Mouse (Mus musculus) embryonic facial prominence, embryonic 12.5 days (tissue): ENCODE results near the gene Dlg1. TPM values are rescaled to one million over a fixed set of nuclear protein-coding genes. Genes with fewer than 3 reads are reported as not detected.
A peak's percentile ranks its signal among the peaks of the same experiment; 100 is the strongest.

ENCODE experiments used
- ATAC-seq: fragments of 200-750 bp; cut with Nextera tagmentation; 2 replicates; pipeline ENCODE4 v1.8.0; 2017; ENCODE audit not compliant: insufficient number of reproducible peaks, insufficient read depth, low FRiP score, low TSS enrichment
- H3K27ac ChIP-seq: fragments of 300-500 bp; sonication (generic); 2 replicates; pipeline ENCODE4 v1.5.1; 2016; ENCODE audit warnings: mild to moderate bottlenecking
- H3K27me3 ChIP-seq: fragments of 300-500 bp; sonication (generic); 2 replicates; pipeline ENCODE4 v1.6.1; 2016; ENCODE audit warnings: mild to moderate bottlenecking, moderate library complexity
- H3K36me3 ChIP-seq: fragments of 300-500 bp; sonication (generic); 2 replicates; pipeline ENCODE4 v1.6.1; 2016; ENCODE audit warnings: mild to moderate bottlenecking
- H3K4me1 ChIP-seq: fragments of 300-500 bp; sonication (generic); 2 replicates; pipeline ENCODE4 v1.6.1; 2016
- H3K4me2 ChIP-seq: fragments of 300-500 bp; sonication (generic); replicated peaks from 2 replicates; pipeline ENCODE4 v1.6.1; 2016; ENCODE audit warnings: mild to moderate bottlenecking, moderate library complexity
- H3K4me3 ChIP-seq: fragments of 300-500 bp; sonication (generic); 2 replicates; pipeline ENCODE4 v1.5.1; 2016; ENCODE audit warnings: mild to moderate bottlenecking
- H3K9ac ChIP-seq: fragments of 300-500 bp; sonication (generic); 2 replicates; pipeline ENCODE4 v1.6.1; 2016; ENCODE audit warnings: mild to moderate bottlenecking, moderate library complexity
- H3K9me3 ChIP-seq: fragments of 300-500 bp; sonication (generic); 2 replicates; pipeline ENCODE4 v1.6.1; 2016; ENCODE audit warnings: mild to moderate bottlenecking, moderate library complexity
- WGBS: fragments of 180-500 bp; shearing (Covaris S2); methylation state at CpG from one replicate; pipeline ENCODE4 v1.1.7; 2016; 5-methylcytosine and 5-hydroxymethylcytosine counted together
- polyA plus RNA-seq: library from polyadenylated mRNA; unstranded; fragments of >200 nt; fragmentation: Nextera tagmentation; extraction: Ambion mirVana; gene quantifications from 2 replicates; pipeline ENCODE4 v1.2.1, GENCODE M21; 2016

The Dlg1 gene
- polyA plus RNA-seq, 1 experiment from 2014 or later = 43.5 TPM

- no peak overlapping the region for H3K4me2 ChIP-seq
- WGBS = 16% methylated on average over 2 of the region's 2 CpGs
- no peak for ATAC-seq
- no peaks in the 10 kb centered on the region; the same call in 1 of the 2 replicates for H3K4me1 ChIP-seq
- H3K27ac ChIP-seq = no peak overlapping the region
- H3K9ac ChIP-seq = no peak overlapping the region
- no peaks in the 10 kb centered on the region for H3K9me3 ChIP-seq
- H3K27me3 ChIP-seq = no peaks in the 10 kb centered on the region
- H3K36me3 ChIP-seq = no peaks in the 10 kb centered on the region
- no peak overlapping the region for H3K4me3 ChIP-seq
Observed at GRCm38 (mm10) chr16:31657502-31657901, 5.7 kb upstream of the Dlg1 start.

- H3K4me3 ChIP-seq = no peak overlapping the region
- 54% methylated on average over 6 of the region's 6 CpGs for WGBS
- no peaks in the 10 kb centered on the region for H3K36me3 ChIP-seq
- no peaks in the 10 kb centered on the region for H3K9me3 ChIP-seq
- H3K4me1 ChIP-seq = no peaks in the 10 kb centered on the region; the same call in 1 of the 2 replicates
- H3K4me2 ChIP-seq = no peak overlapping the region
- no peak for ATAC-seq
- H3K27me3 ChIP-seq = no peaks in the 10 kb centered on the region
- no peak overlapping the region for H3K9ac ChIP-seq
- H3K27ac ChIP-seq = no peak overlapping the region
Observed at GRCm38 (mm10) chr16:31658539-31659334, 4.5 kb upstream of the Dlg1 start.

- Histone ChIP-seq H3K27me3 (no peaks in the 10 kb centered on the region), H3K27ac (no peak overlapping the region), H3K4me3 (no peak overlapping the region), H3K9ac (no peak overlapping the region), H3K36me3 (no peaks in the 10 kb centered on the region), H3K4me1 (no peaks in the 10 kb centered on the region; the same call in 1 of the 2 replicates), H3K9me3 (no peaks in the 10 kb centered on the region), H3K4me2 (no peak overlapping the region)
- 73% methylated on average over 5 of the region's 5 CpGs for WGBS
- no peak for ATAC-seq
Observed at GRCm38 (mm10) chr16:31659453-31659852, 3.8 kb upstream of the Dlg1 start.

- Histone ChIP-seq H3K9ac (peak overlapping the region; percentile 86), H3K9me3 (no peaks in the 10 kb centered on the region), H3K36me3 (peaks cover 14% of the 10 kb centered on the region), H3K4me1 (peaks cover 16% of the 10 kb centered on the region), H3K4me3 (peak overlapping the region; percentile 81), H3K27me3 (no peaks in the 10 kb centered on the region), H3K4me2 (peak overlapping the region; percentile 68), H3K27ac (peak overlapping the region; percentile 96)
- ATAC-seq = no peak
- 13% methylated on average over 22 of the region's 22 CpGs for WGBS
Observed at GRCm38 (mm10) chr16:31662556-31663378, 476 bp upstream of the Dlg1 start.

- ATAC-seq = peak; percentile 77
- peak overlapping the region; percentile 75 for H3K4me2 ChIP-seq
Observed at GRCm38 (mm10) chr16:31664287-31664597, 999 bp downstream of the Dlg1 start.

GRCm38 (mm10) chr16:31672202-31672601 is 9.0 kb downstream of the Dlg1 start:
- no peaks in the 10 kb centered on the region for H3K4me1 ChIP-seq
- H3K9me3 ChIP-seq = no peaks in the 10 kb centered on the region
- no peak overlapping the region for H3K4me2 ChIP-seq
- ATAC-seq = no peak
- H3K27me3 ChIP-seq = no peaks in the 10 kb centered on the region
- H3K27ac ChIP-seq = no peak overlapping the region
- peaks cover 8% of the 10 kb centered on the region; the same call in 1 of the 2 replicates for H3K36me3 ChIP-seq
- no peak overlapping the region for H3K4me3 ChIP-seq
- 71% methylated on average over 1 of the region's 1 CpGs for WGBS
- no peak overlapping the region for H3K9ac ChIP-seq

More at GRCm38 (mm10) chr16:31664287-31664597, 999 bp downstream of the Dlg1 start:
- peak overlapping the region; percentile 96 for H3K27ac ChIP-seq
- WGBS = under 1% methylated on average over 17 of the region's 36 CpGs
- H3K4me1 ChIP-seq = peaks cover 16% of the 10 kb centered on the region
- H3K4me3 ChIP-seq = peak overlapping the region; percentile 81
- H3K9me3 ChIP-seq = no peaks in the 10 kb centered on the region
- H3K27me3 ChIP-seq = no peaks in the 10 kb centered on the region
- peak overlapping the region; percentile 86 for H3K9ac ChIP-seq
- H3K36me3 ChIP-seq = peaks cover 14% of the 10 kb centered on the region

GRCm38 (mm10) chr16:31677463-31677862 is 14.2 kb downstream of the Dlg1 start:
- Histone ChIP-seq H3K9me3 (no peaks in the 10 kb centered on the region), H3K4me3 (no peak overlapping the region), H3K4me1 (no peaks in the 10 kb centered on the region), H3K9ac (no peak overlapping the region), H3K27me3 (no peaks in the 10 kb centered on the region), H3K36me3 (no peaks in the 10 kb centered on the region; the same call in 1 of the 2 replicates), H3K4me2 (no peak overlapping the region), H3K27ac (no peak overlapping the region)
- no peak for ATAC-seq
- 90% methylated on average over 4 of the region's 4 CpGs for WGBS

GRCm38 (mm10) chr16:31682291-31682690 is 19.0 kb downstream of the Dlg1 start:
- H3K9me3 ChIP-seq = no peaks in the 10 kb centered on the region
- ATAC-seq = no peak
- H3K4me1 ChIP-seq = no peaks in the 10 kb centered on the region
- H3K4me3 ChIP-seq = no peak overlapping the region
- H3K27ac ChIP-seq = no peak overlapping the region
- H3K9ac ChIP-seq = no peak overlapping the region
- H3K27me3 ChIP-seq = no peaks in the 10 kb centered on the region
- WGBS = 94% methylated on average over 6 of the region's 6 CpGs
- H3K4me2 ChIP-seq = no peak overlapping the region
- H3K36me3 ChIP-seq = peaks cover 5% of the 10 kb centered on the region

- Histone ChIP-seq H3K27ac (no peak overlapping the region), H3K4me1 (no peaks in the 10 kb centered on the region), H3K4me2 (no peak overlapping the region), H3K36me3 (peaks cover 5% of the 10 kb centered on the region), H3K4me3 (no peak overlapping the region), H3K9ac (no peak overlapping the region), H3K27me3 (no peaks in the 10 kb centered on the region), H3K9me3 (no peaks in the 10 kb centered on the region)
- no peak for ATAC-seq
- WGBS = 88% methylated on average over 9 of the region's 9 CpGs
Observed at GRCm38 (mm10) chr16:31683670-31684430, 20.6 kb downstream of the Dlg1 start.

GRCm38 (mm10) chr16:31684771-31685170 is 21.5 kb downstream of the Dlg1 start:
- no peaks in the 10 kb centered on the region for H3K4me1 ChIP-seq
- no peak overlapping the region for H3K9ac ChIP-seq
- H3K27ac ChIP-seq = no peak overlapping the region
- no peaks in the 10 kb centered on the region for H3K9me3 ChIP-seq
- no peak overlapping the region for H3K4me3 ChIP-seq
- WGBS = 92% methylated on average over 4 of the region's 4 CpGs
- H3K4me2 ChIP-seq = no peak overlapping the region
- no peaks in the 10 kb centered on the region for H3K27me3 ChIP-seq
- H3K36me3 ChIP-seq = peaks cover 5% of the 10 kb centered on the region
- no peak for ATAC-seq

GRCm38 (mm10) chr16:31687766-31688165 is 24.5 kb downstream of the Dlg1 start:
- Histone ChIP-seq H3K4me3 (no peak overlapping the region), H3K4me1 (no peaks in the 10 kb centered on the region), H3K36me3 (peaks cover 5% of the 10 kb centered on the region), H3K27ac (no peak overlapping the region), H3K4me2 (no peak overlapping the region), H3K9ac (no peak overlapping the region), H3K9me3 (no peaks in the 10 kb centered on the region), H3K27me3 (no peaks in the 10 kb centered on the region)
- ATAC-seq = no peak
